ENCODE assay signal across 35 mouse cellular contexts in genomic region chr8:11967670-11968069, GRCm38 (mm10).
"Had no signal": no experiment of that assay in that cellular context is flagged by ENCODE, and none has a peak within 500 bp of the region (broad histone marks: within the 10 kb centered on the region; RNA-seq: fewer than 3 reads in every experiment).

No protein-coding gene starts in this region.

- H3K9ac ChIP-seq: heart, embryonic 12.5 days; heart, embryonic 13.5 days; heart, embryonic 15.5 days; hindbrain, embryonic 12.5 days; hindbrain, embryonic 13.5 days; hindbrain, embryonic 14.5 days; hindbrain, embryonic 15.5 days; intestine, embryonic 15.5 days had no signal

- H3K27ac ChIP-seq: heart, embryonic 10.5 days; heart, embryonic 13.5 days; heart, embryonic 15.5 days; hindbrain, embryonic 10.5 days; hindbrain, embryonic 12.5 days; hindbrain, embryonic 13.5 days; hindbrain, embryonic 14.5 days; hindbrain, embryonic 15.5 days; hindbrain, postnatal 0 days; intestine, embryonic 15.5 days; kidney, postnatal 0 days; layer of hippocampus, adult 2 months; left cerebral cortex, adult 2 months had no signal

- H3K4me2 ChIP-seq: heart, embryonic 11.5 days; heart, embryonic 12.5 days; heart, embryonic 13.5 days; heart, embryonic 15.5 days; hindbrain, embryonic 12.5 days; hindbrain, embryonic 13.5 days; hindbrain, embryonic 14.5 days; hindbrain, embryonic 15.5 days; intestine, embryonic 15.5 days had no signal

- H3K4me3 ChIP-seq: heart, embryonic 10.5 days; heart, embryonic 12.5 days; heart, embryonic 13.5 days; heart, embryonic 15.5 days; hindbrain, embryonic 10.5 days; hindbrain, embryonic 12.5 days; hindbrain, embryonic 13.5 days; hindbrain, embryonic 15.5 days; intestine, embryonic 15.5 days; layer of hippocampus, adult 2 months; left cerebral cortex, adult 2 months had no signal

- ATAC-seq: hindbrain, embryonic 16.5 days; hindbrain, postnatal 0 days; inflammation-experienced regulatory T-cells, adult 6 months; intestine, embryonic 15.5 days; intestine, embryonic 16.5 days; intestine, postnatal 0 days had no signal

- H3K27me3 ChIP-seq: intestine, embryonic 15.5 days had no signal

- H3K4me1 ChIP-seq: heart, embryonic 10.5 days; heart, embryonic 12.5 days; heart, embryonic 13.5 days; heart, embryonic 15.5 days; hindbrain, embryonic 10.5 days; hindbrain, embryonic 12.5 days; hindbrain, embryonic 13.5 days; hindbrain, embryonic 15.5 days; intestine, embryonic 15.5 days had no signal

- H3K36me3 ChIP-seq: heart, embryonic 10.5 days; heart, embryonic 12.5 days; heart, embryonic 13.5 days; heart, embryonic 15.5 days; hindbrain, embryonic 10.5 days; hindbrain, embryonic 12.5 days; hindbrain, embryonic 13.5 days; hindbrain, embryonic 15.5 days; intestine, embryonic 15.5 days had no signal

- H3K9me3 ChIP-seq: heart, embryonic 10.5 days; heart, embryonic 12.5 days; heart, embryonic 13.5 days; heart, embryonic 15.5 days; hindbrain, embryonic 10.5 days; hindbrain, embryonic 12.5 days; hindbrain, embryonic 13.5 days; hindbrain, embryonic 15.5 days; intestine, embryonic 15.5 days had no signal

- DNase-seq: heart, postnatal 10 days; heart, postnatal 14 days; heart, postnatal 36 days; heart, postnatal 4 days; kidney, adult 11 months; kidney, adult 18-20 months; kidney, adult 2 months; kidney, adult 8-10 months; kidney, adult 9 months; kidney, postnatal 10 days; kidney, postnatal 14 days; kidney, postnatal 25 days; kidney, postnatal 36 days; kidney, postnatal 4 days; layer of hippocampus, adult 9-11 months; layer of hippocampus, postnatal 36 days had no signal
